Mouse (Mus musculus) spleen, adult 2 months (tissue): ENCODE measurements around the gene Ggact.

Source experiments
- CTCF ChIP-seq: fragments of 200-500 bp; IDR thresholded peaks from 2 replicates; pipeline ENCODE4 v1.5.1; 2011; ENCODE audit warnings: mild to moderate bottlenecking, inconsistent platforms; ENCODE audit not compliant: insufficient read depth, insufficient read length, insufficient replicate concordance; ENCODE audit errors: extremely low read depth
- POLR2A ChIP-seq: fragments of 200-500 bp; IDR thresholded peaks from 2 replicates; pipeline ENCODE4 v1.6.1; 2011; ENCODE audit warnings: low read depth, low read length, inconsistent platforms

- TF ChIP-seq POLR2A = no peak
- no peak for TF ChIP-seq CTCF
These were observed 33.3 kb downstream of the Ggact start for GRCm38 (mm10) chr14:122880291-122880690.
